Mouse (Mus musculus) urinary bladder, postnatal 0 days (tissue): ENCODE data around the gene Ppfia4. TPM values are rescaled to one million over a fixed set of nuclear protein-coding genes. Genes with fewer than 3 reads are reported as not detected.

Source experiments
- polyA plus RNA-seq: library from polyadenylated mRNA; unstranded; fragments of >200 nt; fragmentation: Nextera tagmentation; extraction: Ambion mirVana; gene quantifications from 2 replicates; pipeline ENCODE4 v1.2.1, GENCODE M21; 2015

The Ppfia4 gene
- 2.4 and 2.6 TPM in 2 replicates for polyA plus RNA-seq

DNA sequence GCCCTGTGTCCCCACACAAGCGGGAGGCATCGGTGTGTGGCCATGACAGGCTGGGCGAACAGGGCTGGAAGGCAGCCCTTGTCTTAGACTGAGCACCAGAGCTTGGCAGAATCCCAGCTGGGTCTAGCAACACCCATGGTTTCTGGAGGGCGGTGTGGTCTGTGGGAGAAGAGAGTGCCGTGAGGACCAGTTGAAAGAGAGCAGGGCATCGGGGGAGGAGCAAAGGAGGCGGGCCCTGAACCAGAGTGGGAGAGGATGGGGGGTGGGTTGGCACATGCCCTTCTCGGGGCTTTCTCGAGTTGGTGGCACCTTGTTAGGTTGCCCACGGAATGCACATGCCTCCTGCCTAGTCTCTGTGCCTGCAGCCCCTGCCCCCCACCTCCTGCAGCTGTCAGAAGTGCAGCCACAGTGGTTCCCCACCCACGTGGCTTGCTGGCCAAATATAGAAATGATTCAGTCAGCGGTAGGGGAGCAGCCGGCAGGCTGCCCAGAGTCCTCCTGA is at the start of gene Ppfia4:
Ppfia4 (minus strand) TSS at position 159 of the 502 bp plus-strand sequence.

DNA sequence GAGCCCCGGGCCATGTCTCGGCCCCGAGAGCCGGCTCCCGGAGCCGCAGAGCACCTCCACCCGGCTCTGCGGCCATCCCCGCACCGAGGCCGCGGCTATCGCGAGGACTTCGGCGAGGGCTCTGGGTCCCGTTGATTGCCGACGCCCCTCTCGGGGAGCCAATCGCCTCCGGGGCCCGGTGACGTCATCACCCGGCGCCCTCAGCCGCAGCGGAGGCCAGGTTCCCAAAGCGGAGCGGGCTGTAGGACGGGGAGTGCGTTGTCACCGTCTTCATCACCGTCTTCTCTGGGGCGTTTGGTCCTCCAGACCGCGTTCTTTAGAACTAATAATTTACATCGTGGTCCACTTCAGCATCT is 29.1 kb upstream of the Ppfia4 start, which contains the start of gene Tmem183a:
Tmem183a (minus strand) TSS at position 123 of the 356 bp plus-strand sequence.

GRCm38 (mm10) chr1:134289598-134290099 is 43.1 kb downstream of the Ppfia4 start, which contains the start of gene Myog:
Myog (plus strand) TSS chr1:134289989.

Other genes starting within 250 kb of the Ppfia4 start
- 0.15 TPM in 1 of 2 replicates, not detected in the other for gene Chit1, start 221.7 kb downstream of the Ppfia4 start, polyA plus RNA-seq
- 0.67 and 2.6 TPM in 2 replicates for gene Chil1, start 150.8 kb downstream of the Ppfia4 start, polyA plus RNA-seq
- 0.07 and 0.08 TPM in 2 replicates for gene Mybph, start 139.5 kb downstream of the Ppfia4 start, polyA plus RNA-seq
- 0.18 and 0.40 TPM in 2 replicates for gene Adora1, start 97.5 kb downstream of the Ppfia4 start, polyA plus RNA-seq
- not detected in 2 replicates for gene Myog, start 42.9 kb downstream of the Ppfia4 start, polyA plus RNA-seq
- 41.2 and 52.5 TPM in 2 replicates for gene Tmem183a, start 29.1 kb upstream of the Ppfia4 start, polyA plus RNA-seq
- gene 4933406M09Rik, start 53.0 kb upstream of the Ppfia4 start, polyA plus RNA-seq = not detected in 2 replicates
- gene Cyb5r1, start 72.6 kb upstream of the Ppfia4 start, polyA plus RNA-seq = 24.3 and 24.4 TPM in 2 replicates
- gene Adipor1, start 82.5 kb upstream of the Ppfia4 start, polyA plus RNA-seq = 99.2 and 102 TPM in 2 replicates
- gene Klhl12, start 122.6 kb upstream of the Ppfia4 start, polyA plus RNA-seq = 12.1 and 12.8 TPM in 2 replicates
- gene Rabif, start 161.7 kb upstream of the Ppfia4 start, polyA plus RNA-seq = 27.2 and 27.4 TPM in 2 replicates
- gene Mgat4e, start 216.8 kb upstream of the Ppfia4 start, polyA plus RNA-seq = not detected in 2 replicates
- gene Kdm5b, start 227.2 kb upstream of the Ppfia4 start, polyA plus RNA-seq = 33.6 and 35.8 TPM in 2 replicates